Mouse (Mus musculus) limb, embryonic 10.5 days (tissue): ENCODE data around the gene Slc35g2. TPM values are rescaled to one million over a fixed set of nuclear protein-coding genes. Genes with fewer than 3 reads are reported as not detected.
A peak's percentile ranks its signal among the peaks of the same experiment; 100 is the strongest.

Experiments
- DNase-seq: peaks from one replicate; pipeline ENCODE4 v3.0.0-alpha.2; 2017; ENCODE audit warnings: low spot score
- H3K27ac ChIP-seq: fragments of 300-500 bp; sonication (generic); 2 replicates; pipeline ENCODE4 v1.5.1; 2016; ENCODE audit warnings: mild to moderate bottlenecking
- H3K27me3 ChIP-seq: fragments of 300-500 bp; sonication (generic); 2 replicates; pipeline ENCODE4 v1.6.1; 2016; ENCODE audit warnings: low read depth, mild to moderate bottlenecking; ENCODE audit not compliant: poor library complexity, severe bottlenecking
- H3K36me3 ChIP-seq: fragments of 300-500 bp; sonication (generic); 2 replicates; pipeline ENCODE4 v1.6.1; 2016; ENCODE audit warnings: mild to moderate bottlenecking, moderate library complexity
- H3K4me1 ChIP-seq: fragments of 300-500 bp; sonication (generic); 2 replicates; pipeline ENCODE4 v1.6.1; 2016
- H3K4me3 ChIP-seq: fragments of 300-500 bp; sonication (generic); 2 replicates; pipeline ENCODE4 v1.5.1; 2016; ENCODE audit warnings: mild to moderate bottlenecking, moderate library complexity
- H3K9me3 ChIP-seq: fragments of 300-500 bp; sonication (generic); replicated peaks from 2 replicates; pipeline ENCODE4 v1.6.1; 2016; ENCODE audit warnings: mild to moderate bottlenecking
- WGBS: fragments of 180-500 bp; shearing (Covaris S2); methylation state at CpG from one replicate; pipeline ENCODE4 v1.1.7; 2016; 5-methylcytosine and 5-hydroxymethylcytosine counted together
- polyA plus RNA-seq: library from polyadenylated mRNA; unstranded; fragments of >200 nt; fragmentation: Nextera tagmentation; extraction: Ambion mirVana; gene quantifications from 2 replicates; pipeline ENCODE4 v1.2.1, GENCODE M21; 2016

The Slc35g2 gene
- polyA plus RNA-seq, result 1.6 and 3.4 TPM in 2 replicates

DNA sequence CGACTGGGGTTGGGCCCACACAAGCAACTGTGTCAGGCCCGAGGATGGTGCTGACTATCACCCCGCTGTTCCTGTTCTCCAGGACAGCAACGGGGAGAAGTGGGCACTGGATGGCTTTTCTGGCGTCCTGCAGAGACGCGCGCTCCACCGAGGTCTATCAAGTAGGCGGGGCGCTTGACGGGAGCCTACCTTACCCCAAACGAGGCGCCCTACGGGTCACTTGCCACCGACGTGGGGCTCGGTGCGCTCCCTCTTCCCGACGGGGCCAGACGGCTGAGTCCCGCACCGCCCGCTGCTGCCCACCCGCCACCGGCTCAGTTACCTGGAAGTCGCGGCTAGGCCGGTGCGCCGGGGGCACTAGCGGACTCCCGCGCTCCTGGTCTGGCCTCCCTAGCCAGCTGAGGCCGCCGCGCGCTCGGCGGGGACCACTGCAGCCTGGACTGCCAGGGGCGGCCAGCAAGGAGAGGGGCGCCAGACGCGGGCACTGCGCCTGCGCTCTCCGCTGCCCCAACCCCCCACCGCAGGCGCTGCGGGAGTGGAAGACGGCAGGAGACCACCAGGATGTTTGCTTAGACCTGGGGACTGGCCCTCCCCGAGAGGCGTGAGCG lies at the start of gene Slc35g2:
Gene Slc35g2 (minus strand): TSS at position 465 of the 608 bp plus-strand sequence.
- Histone ChIP-seq H3K4me1 (peaks cover 19% of the 10 kb centered on the region), H3K36me3 (no peaks in the 10 kb centered on the region), H3K9me3 (no peaks in the 10 kb centered on the region), H3K4me3 (peak within 1 kb of the TSS; percentile 78), H3K27me3 (peaks cover 23% of the 10 kb centered on the region), H3K27ac (peak within 1 kb of the TSS; percentile 83)
- DNase-seq, result peak; percentile 83
- WGBS, result under 1% methylated on average over 48 of the region's 55 CpGs

DNA sequence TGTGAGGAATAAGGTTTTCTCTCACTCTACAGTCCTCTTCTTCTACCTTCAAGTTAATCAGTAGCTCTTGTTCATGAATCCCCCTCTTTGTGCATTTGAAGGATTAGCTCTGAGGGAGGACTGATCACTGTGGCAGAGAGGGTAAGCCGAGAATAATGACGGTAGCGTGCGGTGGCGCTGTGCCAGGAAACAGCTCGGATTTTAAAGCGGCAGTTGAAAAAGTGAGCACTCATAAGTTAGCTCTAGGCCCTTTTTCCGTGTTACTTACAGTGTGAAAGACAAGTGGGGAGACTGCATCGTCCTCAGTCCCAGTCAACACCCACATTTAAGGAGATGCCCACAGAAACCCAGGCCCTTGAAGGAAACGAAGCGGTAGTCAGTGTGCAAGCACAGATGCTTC lies 46.1 kb upstream of the Slc35g2 start:
- DNase-seq, result no peak
- peaks cover 5% of the 10 kb centered on the region; the same call in 1 of the 2 replicates for H3K4me1 ChIP-seq
- H3K4me3 ChIP-seq, result no peak overlapping the region
- no peaks in the 10 kb centered on the region for H3K36me3 ChIP-seq
- no peaks in the 10 kb centered on the region for H3K9me3 ChIP-seq
- no peaks in the 10 kb centered on the region for H3K27me3 ChIP-seq
- 85% methylated on average over 11 of the region's 11 CpGs for WGBS
- no peak overlapping the region for H3K27ac ChIP-seq

DNA sequence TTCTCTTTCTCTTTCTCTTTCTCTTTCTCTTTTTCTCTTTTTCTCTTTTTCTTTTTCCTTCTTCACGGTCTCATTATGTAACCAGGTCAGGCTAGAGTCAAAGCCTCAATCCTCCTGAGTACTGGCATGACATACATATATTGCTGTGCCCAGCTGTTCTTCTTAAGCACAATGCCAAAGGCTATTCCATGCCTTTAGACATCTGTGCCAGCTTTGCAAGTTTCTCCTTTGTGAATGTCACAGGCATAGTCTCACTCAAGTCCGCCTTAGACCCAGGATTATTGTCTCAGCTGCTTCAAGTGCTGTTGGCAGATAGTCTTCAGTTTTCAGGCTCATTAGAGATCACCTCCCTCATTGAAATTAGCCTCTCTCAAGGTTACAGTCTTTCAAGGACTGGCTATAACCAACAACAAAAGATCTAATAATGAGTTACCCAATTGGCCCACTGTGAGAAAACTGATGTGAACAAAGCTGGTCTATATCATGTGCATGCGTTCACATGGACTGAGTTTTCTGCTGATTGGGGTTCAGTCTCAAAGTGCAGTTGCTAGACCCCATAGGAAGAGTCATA lies 42.7 kb upstream of the Slc35g2 start:
- WGBS, result 90% methylated on average over 3 of the region's 3 CpGs
- no peaks in the 10 kb centered on the region for H3K9me3 ChIP-seq
- no peak overlapping the region for H3K4me3 ChIP-seq
- H3K27ac ChIP-seq, result no peak overlapping the region
- DNase-seq, result no peak
- no peaks in the 10 kb centered on the region for H3K36me3 ChIP-seq
- no peaks in the 10 kb centered on the region for H3K27me3 ChIP-seq
- H3K4me1 ChIP-seq, result no peaks in the 10 kb centered on the region

DNA sequence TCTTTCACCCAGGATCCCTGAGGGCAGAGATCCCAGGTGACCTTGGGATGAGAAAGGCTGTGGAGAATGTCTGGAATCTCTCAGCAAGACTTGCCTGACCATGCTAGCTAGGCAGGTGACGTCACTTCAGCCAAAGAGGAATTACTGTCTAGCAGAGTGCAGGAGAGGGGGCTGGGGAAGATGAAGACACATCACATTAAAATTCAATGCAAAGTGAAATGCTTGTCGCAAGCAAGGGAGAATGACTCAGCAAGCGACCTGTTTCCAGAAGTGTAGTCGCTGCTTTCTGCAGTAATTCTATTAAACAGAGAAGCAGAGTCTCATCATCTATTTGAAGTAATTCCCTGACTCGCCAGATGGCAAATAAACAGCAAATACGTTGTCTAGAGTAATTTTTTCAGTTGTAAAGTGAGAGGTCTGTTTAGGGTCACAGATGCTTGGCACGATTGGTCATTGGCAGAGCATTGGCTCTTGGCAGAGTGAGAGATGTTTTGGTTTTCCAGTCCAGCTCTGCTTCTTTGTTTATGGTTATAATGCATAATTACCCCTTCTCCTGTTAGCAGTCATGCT lies 35.2 kb upstream of the Slc35g2 start:
- 60% methylated on average over 7 of the region's 7 CpGs for WGBS
- H3K36me3 ChIP-seq, result no peaks in the 10 kb centered on the region
- H3K27ac ChIP-seq, result no peak overlapping the region
- H3K4me1 ChIP-seq, result no peaks in the 10 kb centered on the region
- no peak for DNase-seq
- no peak overlapping the region for H3K4me3 ChIP-seq
- H3K9me3 ChIP-seq, result no peaks in the 10 kb centered on the region
- H3K27me3 ChIP-seq, result no peaks in the 10 kb centered on the region

DNA sequence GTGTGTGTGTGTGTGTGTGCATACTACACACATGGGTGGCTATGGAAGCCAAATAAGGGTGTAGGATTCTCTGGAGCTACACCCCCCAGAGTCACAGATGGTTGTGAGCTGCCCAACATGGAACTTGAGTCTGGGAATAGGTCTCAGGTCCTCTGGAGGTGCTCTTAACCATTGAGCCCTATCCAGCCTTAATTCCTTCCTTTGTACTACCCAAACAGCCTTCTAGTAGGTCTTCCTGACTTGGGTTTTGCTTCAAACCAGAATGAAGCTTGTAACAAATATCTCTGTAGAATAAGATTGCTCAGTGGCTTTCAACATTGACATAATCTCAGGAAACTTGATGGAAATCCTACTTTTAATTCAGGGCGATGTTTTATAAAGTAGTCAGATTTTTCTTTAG lies 34.6 kb upstream of the Slc35g2 start:
- WGBS, result 88% methylated on average over 1 of the region's 1 CpGs
- H3K27me3 ChIP-seq, result no peaks in the 10 kb centered on the region
- DNase-seq, result no peak
- no peaks in the 10 kb centered on the region for H3K36me3 ChIP-seq
- no peaks in the 10 kb centered on the region for H3K4me1 ChIP-seq
- H3K4me3 ChIP-seq, result no peak overlapping the region
- H3K27ac ChIP-seq, result no peak overlapping the region
- no peaks in the 10 kb centered on the region for H3K9me3 ChIP-seq

DNA sequence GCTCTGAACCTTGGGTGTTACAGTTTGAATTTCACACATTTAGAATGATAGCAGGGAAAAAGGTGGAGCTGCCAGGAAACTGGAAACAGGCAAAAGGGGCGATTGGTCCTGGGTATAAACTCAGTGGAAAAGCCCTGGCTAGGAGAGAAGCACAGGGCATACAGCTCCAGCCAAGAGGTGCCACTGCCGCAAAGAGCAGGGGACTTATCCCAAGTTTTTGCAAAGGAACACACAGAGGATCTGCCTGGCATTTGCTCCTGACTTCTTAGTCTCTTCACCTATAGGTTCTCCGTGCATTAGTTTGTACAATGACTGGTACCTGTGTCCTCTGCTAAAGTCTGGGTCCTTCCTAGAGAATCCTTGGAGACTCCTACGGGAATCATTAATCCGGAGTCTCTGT lies 32.3 kb upstream of the Slc35g2 start:
- Histone ChIP-seq H3K27ac (no peak overlapping the region), H3K36me3 (no peaks in the 10 kb centered on the region), H3K4me3 (no peak overlapping the region), H3K27me3 (no peaks in the 10 kb centered on the region), H3K9me3 (no peaks in the 10 kb centered on the region), H3K4me1 (no peaks in the 10 kb centered on the region)
- DNase-seq, result no peak
- 74% methylated on average over 5 of the region's 5 CpGs for WGBS

DNA sequence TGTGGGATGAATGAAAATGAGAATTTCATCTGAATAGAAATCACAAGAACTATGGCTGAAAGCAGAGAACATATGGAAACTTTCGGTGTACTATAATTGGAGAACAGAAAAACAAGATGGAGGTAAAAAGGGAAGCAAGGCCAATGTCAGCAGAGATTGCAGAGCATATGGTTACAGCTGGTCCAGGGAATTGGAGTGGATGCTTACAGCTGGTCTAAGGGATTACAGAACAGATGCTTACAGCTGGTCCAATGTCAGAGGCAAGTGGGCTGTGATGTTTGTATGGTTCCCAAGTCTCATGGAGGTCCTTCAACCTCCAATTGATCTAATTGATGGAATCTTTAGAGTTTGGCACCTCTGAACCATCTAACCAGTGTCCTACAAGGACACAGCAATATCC lies 31.2 kb upstream of the Slc35g2 start:
- DNase-seq, result no peak
- Histone ChIP-seq H3K27ac (no peak overlapping the region), H3K36me3 (no peaks in the 10 kb centered on the region), H3K9me3 (no peaks in the 10 kb centered on the region), H3K4me1 (no peaks in the 10 kb centered on the region), H3K4me3 (no peak overlapping the region), H3K27me3 (no peaks in the 10 kb centered on the region)
- 91% methylated on average over 1 of the region's 1 CpGs for WGBS

DNA sequence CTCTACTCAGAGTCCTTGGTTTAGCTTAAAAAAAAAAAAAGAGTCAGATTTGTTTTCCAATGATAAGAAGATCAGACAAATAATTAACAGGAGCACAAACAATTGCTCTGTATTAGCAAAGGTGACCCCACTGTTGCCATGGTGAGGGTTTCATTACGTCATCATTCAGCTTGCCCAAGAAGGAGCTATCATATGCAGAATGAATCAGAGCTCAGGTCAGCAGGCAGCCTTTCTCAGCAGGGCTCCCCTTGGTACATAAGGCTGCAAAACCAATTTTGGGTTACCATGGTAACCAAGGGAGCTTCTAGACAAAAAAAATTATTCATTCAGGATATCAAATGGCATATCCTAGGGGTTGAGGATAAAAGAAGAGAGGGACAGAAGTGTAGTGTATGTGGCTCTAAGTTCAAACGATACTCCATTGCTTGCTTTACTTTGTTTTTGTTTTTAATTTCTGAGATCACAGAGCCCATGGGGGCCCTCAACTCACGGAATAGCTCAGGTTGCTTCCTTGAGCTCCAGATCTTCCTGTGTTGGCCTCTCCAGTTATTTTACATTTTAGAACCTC lies 29.0 kb upstream of the Slc35g2 start:
- no peaks in the 10 kb centered on the region for H3K27me3 ChIP-seq
- no peak overlapping the region for H3K27ac ChIP-seq
- DNase-seq, result no peak
- H3K36me3 ChIP-seq, result no peaks in the 10 kb centered on the region
- H3K4me1 ChIP-seq, result no peaks in the 10 kb centered on the region
- H3K4me3 ChIP-seq, result no peak overlapping the region
- H3K9me3 ChIP-seq, result no peaks in the 10 kb centered on the region
- WGBS, result 77% methylated on average over 3 of the region's 3 CpGs

DNA sequence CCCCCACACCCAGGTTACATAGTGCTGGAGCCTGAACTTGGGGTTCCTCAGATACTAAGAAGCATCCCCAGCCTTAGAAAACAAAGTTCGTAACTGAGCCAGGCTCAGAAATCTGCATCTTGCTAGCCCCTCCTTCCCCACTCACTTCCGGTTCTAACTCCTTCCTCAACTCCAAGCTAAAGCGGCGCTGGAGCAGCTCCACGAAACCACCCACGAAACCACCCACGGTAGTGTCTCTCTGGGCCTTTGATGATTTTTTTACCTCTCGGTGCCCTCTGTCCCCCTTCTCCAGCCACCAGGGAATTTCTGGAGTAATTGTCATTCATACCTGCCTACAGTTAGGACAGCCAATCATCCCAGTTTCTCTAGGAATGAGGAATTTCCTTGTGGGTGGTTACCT lies 26.7 kb upstream of the Slc35g2 start, which contains the start of gene Stag1:
Gene Stag1 (plus strand): TSS at position 253 of the 400 bp plus-strand sequence.
- no peak within 1 kb of the TSS for H3K4me3 ChIP-seq
- H3K27ac ChIP-seq, result no peak within 1 kb of the TSS
- no peaks in the 10 kb centered on the region for H3K9me3 ChIP-seq
- 87% methylated on average over 8 of the region's 8 CpGs for WGBS
- DNase-seq, result no peak
- no peaks in the 10 kb centered on the region for H3K36me3 ChIP-seq
- no peaks in the 10 kb centered on the region for H3K27me3 ChIP-seq
- H3K4me1 ChIP-seq, result no peaks in the 10 kb centered on the region

DNA sequence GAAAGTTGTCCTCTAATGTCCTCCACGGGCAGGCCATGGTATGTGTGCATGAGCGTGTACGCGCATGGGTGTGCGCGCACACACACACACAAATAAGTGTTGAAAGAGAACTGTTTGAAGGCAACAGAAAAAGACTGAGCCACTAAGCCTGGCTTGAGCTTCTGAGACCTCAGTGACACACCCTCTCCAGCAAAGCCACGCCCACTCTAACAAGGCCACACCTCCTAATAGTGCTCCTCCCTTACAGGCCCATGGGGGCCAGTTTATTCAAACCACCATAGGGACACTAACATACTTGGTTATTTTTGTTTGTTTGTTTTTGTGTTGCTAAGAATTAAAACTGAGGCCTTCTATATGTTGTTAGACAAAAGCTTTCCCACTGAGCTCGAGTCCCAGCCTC lies 25.4 kb upstream of the Slc35g2 start:
- WGBS, result 88% methylated on average over 8 of the region's 8 CpGs
- H3K4me1 ChIP-seq, result no peaks in the 10 kb centered on the region
- no peak for DNase-seq
- H3K27ac ChIP-seq, result no peak overlapping the region
- no peaks in the 10 kb centered on the region for H3K9me3 ChIP-seq
- H3K27me3 ChIP-seq, result no peaks in the 10 kb centered on the region
- H3K4me3 ChIP-seq, result no peak overlapping the region
- H3K36me3 ChIP-seq, result no peaks in the 10 kb centered on the region

DNA sequence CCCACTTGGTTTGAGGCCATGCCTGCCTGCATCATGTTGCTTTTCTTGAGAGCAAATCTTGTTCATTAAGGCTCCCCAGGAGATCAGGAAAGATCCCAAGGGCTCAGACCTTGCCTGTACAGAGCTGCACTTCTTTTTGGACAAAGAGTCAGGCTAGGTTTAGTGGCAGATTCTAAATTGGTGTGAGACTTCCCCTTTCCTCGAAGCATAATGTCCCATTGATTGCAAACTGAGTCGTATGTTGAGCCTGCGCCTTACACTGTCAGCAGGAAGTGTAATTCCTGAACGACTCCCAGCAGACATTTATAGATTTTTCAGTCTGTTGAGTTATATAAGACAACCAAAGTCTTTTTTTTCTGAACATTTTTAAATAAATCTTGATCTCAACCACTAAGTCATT lies 19.6 kb upstream of the Slc35g2 start:
- H3K4me1 ChIP-seq, result no peaks in the 10 kb centered on the region
- H3K9me3 ChIP-seq, result no peaks in the 10 kb centered on the region
- no peak for DNase-seq
- H3K36me3 ChIP-seq, result no peaks in the 10 kb centered on the region
- no peak overlapping the region for H3K27ac ChIP-seq
- 78% methylated on average over 4 of the region's 4 CpGs for WGBS
- no peaks in the 10 kb centered on the region for H3K27me3 ChIP-seq
- no peak overlapping the region for H3K4me3 ChIP-seq

DNA sequence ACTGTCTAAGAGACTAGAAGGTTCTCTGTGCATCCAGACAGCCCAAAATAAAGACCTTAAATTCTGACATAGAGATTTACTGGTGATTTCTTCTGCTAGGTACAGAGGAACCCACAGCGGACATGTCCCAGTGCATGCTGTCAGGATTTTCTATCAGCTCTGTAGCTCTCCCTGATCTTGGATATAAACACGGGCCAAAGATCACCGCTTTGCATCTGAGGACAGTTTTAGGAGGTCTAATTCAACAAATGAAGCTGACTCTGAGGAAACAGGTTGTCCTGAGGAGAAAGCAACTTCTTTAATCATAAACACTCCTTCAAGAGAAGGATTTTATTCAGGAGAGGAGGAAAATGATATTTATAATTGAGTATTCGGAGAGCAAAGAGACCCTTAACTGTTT lies 13.1 kb upstream of the Slc35g2 start:
- Histone ChIP-seq H3K36me3 (no peaks in the 10 kb centered on the region), H3K27me3 (no peaks in the 10 kb centered on the region), H3K9me3 (no peaks in the 10 kb centered on the region), H3K4me3 (no peak overlapping the region), H3K4me1 (peaks cover 10% of the 10 kb centered on the region), H3K27ac (no peak overlapping the region)
- no peak for DNase-seq
- WGBS, result 83% methylated on average over 4 of the region's 4 CpGs

DNA sequence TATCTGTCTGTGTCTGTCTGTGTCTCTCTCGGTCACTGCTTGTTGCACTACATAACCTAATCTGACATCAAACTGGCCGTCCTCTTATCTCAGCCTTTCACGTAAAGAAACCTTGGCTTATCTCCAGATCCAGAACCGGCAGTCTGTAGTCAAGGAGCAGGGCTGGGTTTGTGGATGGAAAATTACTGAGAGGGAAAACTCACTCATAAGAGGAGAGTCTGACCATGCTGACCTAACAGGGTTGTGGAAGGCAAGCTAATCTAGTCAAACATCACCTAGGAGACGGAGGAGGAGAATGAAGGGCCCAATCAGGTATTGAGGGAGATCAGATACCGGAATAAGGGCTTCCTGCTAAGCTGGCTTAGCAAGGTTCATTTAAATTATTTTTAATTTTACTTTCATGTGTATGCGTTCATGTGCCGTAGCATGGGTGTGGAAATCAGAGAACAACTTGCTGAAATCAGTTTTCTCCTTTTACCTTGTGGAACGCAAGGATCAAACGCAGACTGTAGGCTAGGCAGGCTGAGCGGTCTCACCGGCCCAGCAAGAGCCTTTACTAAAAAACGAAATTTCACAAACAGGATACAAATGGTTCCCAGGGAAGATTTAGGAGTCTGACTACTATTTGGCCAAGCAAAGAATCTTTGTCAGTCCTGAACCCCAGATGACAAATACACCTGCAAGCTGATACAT lies 12.1 kb upstream of the Slc35g2 start:
- Histone ChIP-seq H3K27me3 (no peaks in the 10 kb centered on the region), H3K27ac (no peak overlapping the region), H3K36me3 (no peaks in the 10 kb centered on the region), H3K4me1 (peaks cover 10% of the 10 kb centered on the region), H3K4me3 (no peak overlapping the region), H3K9me3 (no peaks in the 10 kb centered on the region)
- no peak for DNase-seq
- WGBS, result 80% methylated on average over 13 of the region's 13 CpGs
